8 mouse cellular contexts compared by ENCODE assay signal in the genomic region with DNA sequence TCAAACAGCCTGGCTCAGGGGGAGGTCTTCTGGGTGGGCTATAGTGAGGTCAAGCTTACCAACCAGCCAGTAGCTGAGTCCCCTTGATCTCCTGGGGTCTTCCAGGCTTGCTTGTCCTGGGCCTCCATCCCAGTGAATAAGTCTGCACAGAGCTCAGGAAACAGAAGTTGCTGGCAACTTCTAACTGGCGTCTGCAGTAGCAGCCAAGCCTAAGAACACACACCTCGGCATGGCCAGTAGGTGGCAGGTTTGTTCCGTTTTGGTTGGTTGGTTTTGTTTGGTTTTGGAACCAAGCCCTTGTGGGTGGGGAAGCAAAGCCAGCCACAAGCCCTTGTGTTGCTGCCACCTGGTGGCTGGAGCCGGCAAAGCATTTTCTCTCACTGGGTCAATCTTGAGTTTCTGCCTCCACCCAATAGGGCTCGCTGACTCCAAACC. TPM values are rescaled to one million over a fixed set of nuclear protein-coding genes. Genes with fewer than 3 reads are reported as not detected.
DNase-seq lines count a peak whose midpoint lies in the region; ATAC-seq and TF ChIP-seq lines count a peak whose summit lies in the region.

No protein-coding gene starts in this region.

- peak overlapping the region; percentile 65 for H3K27ac ChIP-seq in forebrain, embryonic 16.5 days (ENCODE audit: low read length)
- no peak overlapping the region for H3K27ac ChIP-seq in liver, postnatal 0 days (ENCODE audit: low read depth)
- no peak overlapping the region; the same call in 1 of the 2 replicates for H3K27ac ChIP-seq in neural tube, embryonic 14.5 days (ENCODE audit: low read depth, low read length)
- no peak overlapping the region for H3K27ac ChIP-seq in testis, adult 2 months (ENCODE audit: control insufficient read depth, insufficient read depth, low read depth, low read length)

- H3K9me3 ChIP-seq in G1E (replicated peaks), result no peaks in the 10 kb centered on the region
- H3K9me3 ChIP-seq in forebrain, embryonic 16.5 days (ENCODE audit: control insufficient read depth, low read length), result no peaks in the 10 kb centered on the region
- H3K9me3 ChIP-seq in liver, postnatal 0 days (ENCODE audit: low read length), result no peaks in the 10 kb centered on the region
- H3K9me3 ChIP-seq in neural tube, embryonic 14.5 days (ENCODE audit: control insufficient read depth, low read length), result no peaks in the 10 kb centered on the region

- peak; percentile 80 for ATAC-seq in G1E (ENCODE audit: extremely low read depth, insufficient number of reproducible peaks, low FRiP score, poor library complexity, severe bottlenecking)
- ATAC-seq in forebrain, embryonic 16.5 days, result peak; percentile 75
- peak; percentile 93 for ATAC-seq in liver, postnatal 0 days
- ATAC-seq in neural tube, embryonic 14.5 days (ENCODE audit: low read depth), result peak; percentile 71

- peak; percentile 94 for DNase-seq in G1E (ENCODE audit: low spot score)
- DNase-seq in cerebellum, adult 18-20 months, result peak; percentile 94 to 97
- DNase-seq in heart, postnatal 25 days (ENCODE audit: low spot score), result peak; percentile 80
- peak; percentile 98 for DNase-seq in layer of hippocampus, adult 11-12 months (ENCODE audit: low spot score)
- DNase-seq in liver, postnatal 0 days, result peak; percentile 96

- H3K4me3 ChIP-seq in G1E (ENCODE audit: low read depth, low read length), result no peak overlapping the region
- H3K4me3 ChIP-seq in forebrain, embryonic 16.5 days (replicated peaks; ENCODE audit: low read length), result no peak overlapping the region
- no peak overlapping the region for H3K4me3 ChIP-seq in liver, postnatal 0 days (ENCODE audit: low read depth, low read length)
- no peak overlapping the region for H3K4me3 ChIP-seq in neural tube, embryonic 14.5 days (ENCODE audit: low read depth, low read length)
- H3K4me3 ChIP-seq in testis, adult 2 months (ENCODE audit: control insufficient read depth, low read depth, low read length), result no peak overlapping the region

- peaks cover 23% of the 10 kb centered on the region for H3K27me3 ChIP-seq in G1E (ENCODE audit: insufficient read depth, low read length)
- no peaks in the 10 kb centered on the region for H3K27me3 ChIP-seq in forebrain, embryonic 16.5 days (replicated peaks; ENCODE audit: control insufficient read depth, insufficient read depth, low read length)
- no peaks in the 10 kb centered on the region for H3K27me3 ChIP-seq in liver, postnatal 0 days (ENCODE audit: insufficient read depth, low read length)
- no peaks in the 10 kb centered on the region for H3K27me3 ChIP-seq in neural tube, embryonic 14.5 days (ENCODE audit: control insufficient read depth, insufficient read depth, low read length)
- H3K27me3 ChIP-seq in testis, adult 2 months (ENCODE audit: control insufficient read depth, insufficient read depth, low read length), result no peaks in the 10 kb centered on the region

- WGBS in forebrain, embryonic 16.5 days, result 0% methylated on average over 5 of the region's 5 CpGs
- 1% methylated on average over 5 of the region's 5 CpGs for WGBS in liver, postnatal 0 days (ENCODE audit: insufficient replicate concordance)
- 2% methylated on average over 5 of the region's 5 CpGs for WGBS in neural tube, embryonic 14.5 days

- no peak for TF ChIP-seq POLR2A in testis, adult 2 months (IDR thresholded peaks at IDR 0.05; ENCODE audit: control insufficient read depth, low read depth, low read length)

- no peak overlapping the region for H3K4me2 ChIP-seq in forebrain, embryonic 16.5 days (ENCODE audit: low read length)
- peak overlapping the region; percentile 50; the same call in 1 of the 2 replicates for H3K4me2 ChIP-seq in liver, postnatal 0 days (ENCODE audit: low read depth, low read length)
- H3K4me2 ChIP-seq in neural tube, embryonic 14.5 days (ENCODE audit: low read depth, low read length), result no peak overlapping the region

- TF ChIP-seq CTCF in G1E (IDR thresholded peaks at IDR 0.05; ENCODE audit: low read depth, low read length), result peak; percentile 93
- peak; percentile 99 for TF ChIP-seq CTCF in liver, postnatal 0 days (IDR thresholded peaks at IDR 0.05; ENCODE audit: low read depth)
- peak; percentile 89; the same call in 1 of the 2 replicates for TF ChIP-seq CTCF in testis, adult 2 months (IDR thresholded peaks at IDR 0.05; ENCODE audit: control insufficient read depth, insufficient read depth, insufficient replicate concordance, low read depth, low read length)

- TF ChIP-seq EP300 in liver, postnatal 0 days (IDR thresholded peaks at IDR 0.05; ENCODE audit: low read depth), result no peak

- H3K9ac ChIP-seq in forebrain, embryonic 16.5 days (replicated peaks; ENCODE audit: low read depth, low read length), result no peak overlapping the region
- no peak overlapping the region for H3K9ac ChIP-seq in liver, postnatal 0 days (replicated peaks)
- no peak overlapping the region for H3K9ac ChIP-seq in neural tube, embryonic 14.5 days (replicated peaks; ENCODE audit: low read depth, low read length)

- peaks cover 44% of the 10 kb centered on the region for H3K36me3 ChIP-seq in G1E (replicated peaks)
- H3K36me3 ChIP-seq in forebrain, embryonic 16.5 days (ENCODE audit: control insufficient read depth, insufficient read depth), result peaks cover 3% of the 10 kb centered on the region
- H3K36me3 ChIP-seq in liver, postnatal 0 days (replicated peaks; ENCODE audit: insufficient read depth, low read length), result no peaks in the 10 kb centered on the region
- H3K36me3 ChIP-seq in neural tube, embryonic 14.5 days (ENCODE audit: control insufficient read depth, insufficient read depth, low read length), result peaks cover 17% of the 10 kb centered on the region
- no peaks in the 10 kb centered on the region; the same call in 1 of the 2 replicates for H3K36me3 ChIP-seq in testis, adult 2 months (ENCODE audit: control insufficient read depth, insufficient read depth, low read length)

- peaks cover 49% of the 10 kb centered on the region for H3K4me1 ChIP-seq in G1E (ENCODE audit: insufficient read depth, low read depth, low read length)
- H3K4me1 ChIP-seq in forebrain, embryonic 16.5 days (replicated peaks; ENCODE audit: control insufficient read depth, insufficient read depth, low read length), result peaks cover 20% of the 10 kb centered on the region
- H3K4me1 ChIP-seq in liver, postnatal 0 days (ENCODE audit: insufficient read depth), result peaks cover 13% of the 10 kb centered on the region
- H3K4me1 ChIP-seq in neural tube, embryonic 14.5 days (ENCODE audit: control insufficient read depth, insufficient read depth, low read length), result no peaks in the 10 kb centered on the region
- H3K4me1 ChIP-seq in testis, adult 2 months (ENCODE audit: control insufficient read depth, insufficient read depth, low read length), result peaks cover 3% of the 10 kb centered on the region; the same call in 1 of the 2 replicates

- intact Hi-C loops in heart, postnatal 25 days (cut with DNase I), result loop anchor here (1.0 to 5.0 kb wide), 3 partner anchors 107 to 227 kb away; a partner anchor contains a TSS

RNA-seq across cellular contexts. Expression of a gene that starts 5.5 kb away (rescaled TPM):
- 129 and 172 TPM in 2 replicates for total RNA-seq in G1E (2014; fragmentation: Nextera tagmentation)
- 33.7 and 36.9 TPM in 2 replicates for total RNA-seq in G1E (2017)
- 122 and 125 TPM in 2 replicates for polyA plus RNA-seq in G1E (2012)
- 29.0 and 29.2 TPM in 2 replicates for polyA plus RNA-seq in forebrain, embryonic 16.5 days (2015; fragmentation: Nextera tagmentation; extraction: Ambion mirVana)
- total RNA-seq in heart, postnatal 25 days (2021), result under 1 TPM; 0.16 to 0.45 TPM
- 5.6 and 7.8 TPM in 2 replicates for polyA plus RNA-seq in liver, postnatal 0 days (2015; fragmentation: Nextera tagmentation; extraction: Ambion mirVana)
- polyA plus RNA-seq in neural tube, embryonic 14.5 days (2014; fragmentation: Nextera tagmentation; extraction: Ambion mirVana), result 3.2 and 3.5 TPM in 2 replicates
- 0.54 and 1.1 TPM in 2 replicates for polyA plus RNA-seq in testis, adult 2 months (2012; rRNA removed)

RNA-seq across cellular contexts. Expression of a gene that starts 24.4 kb away (rescaled TPM):
- total RNA-seq in G1E (2014; fragmentation: Nextera tagmentation) (not detected in 2 replicates), G1E (2017) (not detected in 2 replicates)
- not detected in 2 replicates for polyA plus RNA-seq in G1E (2012)
- polyA plus RNA-seq in forebrain, embryonic 16.5 days (2015; fragmentation: Nextera tagmentation; extraction: Ambion mirVana), result 0.16 TPM in 1 of 2 replicates, not detected in the other
- total RNA-seq in heart, postnatal 25 days (2021), result 10 to 100 TPM; 58.9 to 60.3 TPM
- 0.49 and 0.76 TPM in 2 replicates for polyA plus RNA-seq in liver, postnatal 0 days (2015; fragmentation: Nextera tagmentation; extraction: Ambion mirVana)
- 0.48 TPM in 1 of 2 replicates, not detected in the other for polyA plus RNA-seq in neural tube, embryonic 14.5 days (2014; fragmentation: Nextera tagmentation; extraction: Ambion mirVana)
- polyA plus RNA-seq in testis, adult 2 months (2012; rRNA removed), result 0.12 and 0.20 TPM in 2 replicates

RNA-seq across cellular contexts. Expression of a gene that starts 26.2 kb away (rescaled TPM):
- total RNA-seq in G1E (2014; fragmentation: Nextera tagmentation), result not detected in 2 replicates
- total RNA-seq in G1E (2017), result 0.23 and 0.38 TPM in 2 replicates
- polyA plus RNA-seq in G1E (2012), result 0.03 TPM in 1 of 2 replicates, not detected in the other
- 46.7 and 47.3 TPM in 2 replicates for polyA plus RNA-seq in forebrain, embryonic 16.5 days (2015; fragmentation: Nextera tagmentation; extraction: Ambion mirVana)
- total RNA-seq in heart, postnatal 25 days (2021), result 1 to 10 TPM; 4.2 to 5.3 TPM
- 0.18 and 0.30 TPM in 2 replicates for polyA plus RNA-seq in liver, postnatal 0 days (2015; fragmentation: Nextera tagmentation; extraction: Ambion mirVana)
- polyA plus RNA-seq in neural tube, embryonic 14.5 days (2014; fragmentation: Nextera tagmentation; extraction: Ambion mirVana), result 50.4 and 56.7 TPM in 2 replicates
- polyA plus RNA-seq in testis, adult 2 months (2012; rRNA removed), result 17.0 and 17.7 TPM in 2 replicates

RNA-seq across cellular contexts. Expression of a gene that starts 55.9 kb away (rescaled TPM):
- total RNA-seq in G1E (2014; fragmentation: Nextera tagmentation) (138 and 143 TPM in 2 replicates), G1E (2017) (341 and 480 TPM in 2 replicates)
- polyA plus RNA-seq in G1E (2012), result 170 and 206 TPM in 2 replicates
- 230 and 238 TPM in 2 replicates for polyA plus RNA-seq in forebrain, embryonic 16.5 days (2015; fragmentation: Nextera tagmentation; extraction: Ambion mirVana)
- total RNA-seq in heart, postnatal 25 days (2021), result 10 to 100 TPM; 80.8 to 81.5 TPM
- 39.0 and 41.7 TPM in 2 replicates for polyA plus RNA-seq in liver, postnatal 0 days (2015; fragmentation: Nextera tagmentation; extraction: Ambion mirVana)
- polyA plus RNA-seq in neural tube, embryonic 14.5 days (2014; fragmentation: Nextera tagmentation; extraction: Ambion mirVana), result 223 and 244 TPM in 2 replicates
- polyA plus RNA-seq in testis, adult 2 months (2012; rRNA removed), result 13.0 and 14.4 TPM in 2 replicates

Comparison
In these comparisons a context has a peak if more than half of its experiments do, and no peak if none do; other contexts are left out.
1. RNA of a gene that starts 26.2 kb away (polyA plus RNA-seq): 50.4 to 56.7 TPM in neural tube, embryonic 14.5 days, 46.7 to 47.3 TPM in forebrain, embryonic 16.5 days and 17.0 to 17.7 TPM in testis, adult 2 months; 0.18 to 0.30 TPM in liver, postnatal 0 days and 0.03 TPM in G1E; every median in the first group is over 10 times any median in the second.
2. Peak in every context shown above with its lines, with median percentiles within 50 percentile points of each other: ATAC-seq, DNase-seq and CTCF ChIP-seq.